Mouse (Mus musculus) intestine, postnatal 0 days (tissue): Measurements from ENCODE around the gene Rxrb. TPM values are rescaled to one million over a fixed set of nuclear protein-coding genes. Genes with fewer than 3 reads are reported as not detected.

Source experiments
- ATAC-seq: fragments of 200-750 bp; cut with Nextera tagmentation; 2 replicates; pipeline ENCODE4 v1.8.0; 2017; ENCODE audit warnings: mild to moderate bottlenecking, moderate TSS enrichment, moderate library complexity
- H3K27ac ChIP-seq: fragments of 300-500 bp; sonication (generic); 2 replicates; pipeline ENCODE4 v1.5.1; 2014; ENCODE audit warnings: mild to moderate bottlenecking, low read depth, low read length, moderate library complexity
- H3K27me3 ChIP-seq: fragments of 300-500 bp; sonication (generic); replicated peaks from 2 replicates; pipeline ENCODE4 v1.6.1; 2014; ENCODE audit warnings: low read length, mixed read lengths; ENCODE audit not compliant: control insufficient read depth, insufficient read depth
- H3K36me3 ChIP-seq: fragments of 300-500 bp; sonication (generic); 2 replicates; pipeline ENCODE4 v1.6.1; 2014; ENCODE audit warnings: mild to moderate bottlenecking, moderate library complexity; ENCODE audit not compliant: control insufficient read depth, insufficient read depth
- H3K4me1 ChIP-seq: fragments of 300-500 bp; sonication (generic); replicated peaks from 2 replicates; pipeline ENCODE4 v1.6.1; 2014; ENCODE audit warnings: antibody characterized with exemption, low read length, mixed read lengths; ENCODE audit not compliant: control insufficient read depth, insufficient read depth
- H3K4me2 ChIP-seq: fragments of 300-500 bp; sonication (generic); replicated peaks from 2 replicates; pipeline ENCODE4 v1.6.1; 2014; ENCODE audit warnings: low read depth, mild to moderate bottlenecking, moderate library complexity
- H3K4me3 ChIP-seq: fragments of 300-500 bp; sonication (generic); 2 replicates; pipeline ENCODE4 v1.5.1; 2014; ENCODE audit warnings: low read depth, low read length
- H3K9ac ChIP-seq: fragments of 300-500 bp; sonication (generic); 2 replicates; pipeline ENCODE4 v1.6.1; 2014; ENCODE audit warnings: mild to moderate bottlenecking, low read depth, low read length
- H3K9me3 ChIP-seq: fragments of 300-500 bp; sonication (generic); 2 replicates; pipeline ENCODE4 v1.6.1; 2016; ENCODE audit warnings: mixed run types; ENCODE audit not compliant: control insufficient read depth
- CTCF ChIP-seq: sonication (generic); IDR thresholded peaks from 2 replicates; pipeline ENCODE4 v1.5.1; 2016; ENCODE audit warnings: low read depth, mild to moderate bottlenecking, control low read depth, antibody characterized with exemption, moderate library complexity
- whole genome bisulfite sequencing: fragments of 180-500 bp; shearing (Covaris S2); extraction: QIAGEN DNeasy Blood & Tissue Kit; methylation state at CpG from one replicate; pipeline ENCODE4 v1.1.7; 2014; 5-methylcytosine and 5-hydroxymethylcytosine counted together
- microRNA counts: library from miRNA; unstranded; fragments of <30 nt; microRNA quantifications from one replicate; lab custom pipeline; 2016
- microRNA-seq: library from miRNA; unstranded; fragments of <30 nt; microRNA quantifications from one replicate; pipeline ENCODE4, GENCODE M21; 2016
- polyA plus RNA-seq: library from polyadenylated mRNA; unstranded; fragments of >200 nt; fragmentation: Nextera tagmentation; extraction: Ambion mirVana; gene quantifications from 2 replicates; pipeline ENCODE4 v1.2.1, GENCODE M21; 2015

Gene Rxrb
- polyA plus RNA-seq, 1 experiment from 2014 or later: 22.1 TPM

DNA sequence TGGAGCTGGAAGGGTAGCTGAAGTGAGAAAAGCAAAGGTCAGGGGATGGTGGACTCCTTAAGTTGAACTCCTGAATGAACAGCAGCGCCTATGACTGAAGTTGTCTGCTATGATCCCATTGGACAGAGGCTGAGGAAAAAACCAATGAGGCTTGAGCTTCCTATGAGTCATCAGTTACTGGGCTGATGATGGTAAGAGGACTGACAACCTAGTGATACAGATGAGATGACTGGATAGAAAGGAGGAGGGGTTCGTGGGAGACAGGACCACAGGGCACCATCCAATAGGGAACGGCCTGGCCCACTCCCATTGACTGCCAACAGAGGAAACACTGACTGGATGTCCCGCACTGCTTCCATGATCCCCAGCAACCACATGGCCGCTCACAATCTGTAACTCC lies 48.0 kb downstream of the Rxrb start:
- peaks cover 24% of the 10 kb centered on the region for H3K27me3 ChIP-seq
- no peaks in the 10 kb centered on the region for H3K9me3 ChIP-seq
- no peaks in the 10 kb centered on the region for H3K36me3 ChIP-seq
- no peak overlapping the region for H3K27ac ChIP-seq
- no peak overlapping the region for H3K4me2 ChIP-seq
- TF ChIP-seq CTCF: no peak
- WGBS: 25% methylated on average over 5 of the region's 5 CpGs
- no peaks in the 10 kb centered on the region for H3K4me1 ChIP-seq
- no peak overlapping the region for H3K9ac ChIP-seq
- H3K4me3 ChIP-seq: no peak overlapping the region
- peak; percentile 69 for ATAC-seq

DNA sequence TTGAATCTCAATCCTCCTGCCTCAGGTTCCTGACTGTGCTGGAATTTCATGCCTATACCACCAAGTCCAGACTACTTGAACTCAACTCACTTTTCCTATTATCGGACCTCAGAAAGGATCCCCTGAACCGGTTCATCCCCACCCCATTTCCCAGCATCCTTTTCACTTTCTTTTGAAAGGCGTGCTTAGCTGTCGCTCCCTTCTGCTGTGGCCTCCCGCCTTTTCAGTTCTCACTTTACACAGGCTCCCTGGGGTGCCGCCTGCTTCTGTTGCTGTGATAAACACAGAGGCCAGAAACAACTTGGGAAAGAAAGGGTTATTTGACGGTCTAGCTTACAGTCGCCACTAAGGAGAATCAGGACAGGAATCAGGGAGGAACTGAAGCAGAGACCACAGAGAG lies 51.5 kb downstream of the Rxrb start:
- no peak overlapping the region for H3K9ac ChIP-seq
- no peak overlapping the region for H3K4me3 ChIP-seq

DNA sequence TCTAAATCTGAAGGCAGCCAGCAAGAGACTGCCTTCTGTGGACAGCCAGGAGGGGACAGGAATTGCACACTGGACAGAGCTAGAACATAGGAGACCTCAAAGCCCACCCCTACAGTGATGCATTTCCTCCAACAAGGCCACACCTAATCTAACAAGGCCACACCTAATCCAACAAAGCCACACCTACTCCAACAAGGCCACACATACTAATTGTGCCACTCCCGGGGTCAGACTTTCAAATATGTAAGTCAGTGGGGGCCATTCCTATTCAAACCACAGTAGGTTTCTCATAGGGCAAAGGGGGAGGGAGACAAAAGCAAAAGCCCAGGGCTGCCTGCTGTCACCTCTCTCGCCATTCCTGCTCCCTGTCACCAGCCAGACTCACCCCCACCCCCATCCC lies 55.8 kb downstream of the Rxrb start:
- H3K4me3 ChIP-seq: no peak overlapping the region
- no peak overlapping the region for H3K27ac ChIP-seq
- no peak overlapping the region for H3K4me2 ChIP-seq
- H3K9me3 ChIP-seq: no peaks in the 10 kb centered on the region
- no peak for ATAC-seq
- no peak for TF ChIP-seq CTCF
- H3K36me3 ChIP-seq: no peaks in the 10 kb centered on the region
- H3K9ac ChIP-seq: no peak overlapping the region
- H3K27me3 ChIP-seq: no peaks in the 10 kb centered on the region
- 59% methylated on average over 2 of the region's 2 CpGs for WGBS
- no peaks in the 10 kb centered on the region for H3K4me1 ChIP-seq

More for the DNA sequence above, 51.5 kb downstream of the Rxrb start:
- Histone ChIP-seq H3K4me2 (no peak overlapping the region), H3K27ac (no peak overlapping the region), H3K9me3 (no peaks in the 10 kb centered on the region), H3K4me1 (no peaks in the 10 kb centered on the region), H3K36me3 (no peaks in the 10 kb centered on the region), H3K27me3 (no peaks in the 10 kb centered on the region)
- 10% methylated on average over 8 of the region's 8 CpGs for WGBS
- no peak for ATAC-seq
- TF ChIP-seq CTCF: no peak

MicroRNA genes within 50 kb of the gene (microRNA counts, 519-probe panel; counts per million panel counts)
- microRNA mmu-miR-219 (lab: Ali Mortazavi, UCI): not detected

Small RNA genes lying within 50 kb of the gene (microRNA-seq; reads per million reads assigned to microRNA genes)
- gene Mir219a-1 (not detected), gene Mir219c (not detected)

Other genes with a start within 250 kb of the Rxrb start
- 26.7 and 33.5 TPM in 2 replicates for gene Angptl4, start 250.0 kb upstream of the Rxrb start, polyA plus RNA-seq
- gene Kank3, start 221.3 kb upstream of the Rxrb start, polyA plus RNA-seq: 14.8 and 14.9 TPM in 2 replicates
- 831 and 858 TPM in 2 replicates for gene Rps28, start 207.2 kb upstream of the Rxrb start, polyA plus RNA-seq
- 503 and 513 TPM in 2 replicates for gene Ndufa7, start 207.2 kb upstream of the Rxrb start, polyA plus RNA-seq
- 16.8 and 17.6 TPM in 2 replicates for gene Cd320, start 188.7 kb upstream of the Rxrb start, polyA plus RNA-seq
- gene Gm7029, start 158.0 kb upstream of the Rxrb start, polyA plus RNA-seq: not detected in 2 replicates
- gene Kifc1, start 141.2 kb upstream of the Rxrb start, polyA plus RNA-seq: 1.7 and 1.9 TPM in 2 replicates
- gene Platr17, start 126.7 kb upstream of the Rxrb start, polyA plus RNA-seq: 0.25 and 0.31 TPM in 2 replicates
- gene Daxx, start 122.4 kb upstream of the Rxrb start, polyA plus RNA-seq: 20.6 and 22.6 TPM in 2 replicates
- 102 and 110 TPM in 2 replicates for gene Tapbp, start 115.9 kb upstream of the Rxrb start, polyA plus RNA-seq
- 11.1 and 12.9 TPM in 2 replicates for gene Zbtb22, start 115.9 kb upstream of the Rxrb start, polyA plus RNA-seq
- gene Rgl2, start 102.3 kb upstream of the Rxrb start, polyA plus RNA-seq: 10.8 and 11.6 TPM in 2 replicates
- gene Pfdn6, start 91.5 kb upstream of the Rxrb start, polyA plus RNA-seq: 111 and 116 TPM in 2 replicates
- gene Wdr46, start 91.2 kb upstream of the Rxrb start, polyA plus RNA-seq: 10.6 and 11.2 TPM in 2 replicates
- 14.0 and 15.0 TPM in 2 replicates for gene B3galt4, start 80.3 kb upstream of the Rxrb start, polyA plus RNA-seq
- 23.5 and 25.5 TPM in 2 replicates for gene Vps52, start 76.0 kb upstream of the Rxrb start, polyA plus RNA-seq
- 1,060 and 1,067 TPM in 2 replicates for gene Rps18, start 75.8 kb upstream of the Rxrb start, polyA plus RNA-seq
- gene H2-K1, start 31.5 kb upstream of the Rxrb start, polyA plus RNA-seq: 896 and 933 TPM in 2 replicates
- 9.1 and 10.1 TPM in 2 replicates for gene Ring1, start 7.1 kb upstream of the Rxrb start, polyA plus RNA-seq
- 59.8 and 67.1 TPM in 2 replicates for gene H2-Ke6, start 3.8 kb upstream of the Rxrb start, polyA plus RNA-seq
- 99.1 and 99.5 TPM in 2 replicates for gene Slc39a7, start 130 bp upstream of the Rxrb start, polyA plus RNA-seq
- 0.13 and 0.21 TPM in 2 replicates for gene Col11a2, start 7.6 kb downstream of the Rxrb start, polyA plus RNA-seq
- 0.25 and 0.90 TPM in 2 replicates for gene H2-Oa, start 60.5 kb downstream of the Rxrb start, polyA plus RNA-seq
- 15.2 and 16.7 TPM in 2 replicates for gene H2-DMa, start 87.7 kb downstream of the Rxrb start, polyA plus RNA-seq
- 51.8 and 60.0 TPM in 2 replicates for gene Brd2, start 90.8 kb downstream of the Rxrb start, polyA plus RNA-seq
- 0.97 and 0.98 TPM in 2 replicates for gene H2-DMb2, start 111.5 kb downstream of the Rxrb start, polyA plus RNA-seq
- 5.1 and 6.4 TPM in 2 replicates for gene H2-DMb1, start 121.3 kb downstream of the Rxrb start, polyA plus RNA-seq
- gene Tap1, start 155.7 kb downstream of the Rxrb start, polyA plus RNA-seq: 14.1 and 15.0 TPM in 2 replicates
- 36.8 and 37.7 TPM in 2 replicates for gene Psmb9, start 156.0 kb downstream of the Rxrb start, polyA plus RNA-seq
- gene Psmb8, start 165.9 kb downstream of the Rxrb start, polyA plus RNA-seq: 82.4 and 86.4 TPM in 2 replicates
- gene Tap2, start 171.7 kb downstream of the Rxrb start, polyA plus RNA-seq: 11.2 and 13.0 TPM in 2 replicates
- gene H2-Ob, start 207.1 kb downstream of the Rxrb start, polyA plus RNA-seq: 0.17 and 0.30 TPM in 2 replicates
- gene H2-Ab1, start 225.9 kb downstream of the Rxrb start, polyA plus RNA-seq: 53.8 and 53.9 TPM in 2 replicates